Mouse (Mus musculus) heart, embryonic 10.5 days (tissue): Measurements from ENCODE around the gene Map3k14. TPM values are rescaled to one million over a fixed set of nuclear protein-coding genes. Genes with fewer than 3 reads are reported as not detected.

Experiments
- DNase-seq: peaks from one replicate; pipeline ENCODE4 v3.0.0-alpha.2; 2017; ENCODE audit warnings: low spot score
- H3K27ac ChIP-seq: fragments of 300-500 bp; sonication (generic); 2 replicates; pipeline ENCODE4 v1.5.1; 2016; ENCODE audit warnings: mild to moderate bottlenecking
- H3K27me3 ChIP-seq: fragments of 300-500 bp; sonication (generic); 2 replicates; pipeline ENCODE4 v1.6.1; 2016; ENCODE audit warnings: mild to moderate bottlenecking; ENCODE audit not compliant: poor library complexity, insufficient read depth, severe bottlenecking
- H3K36me3 ChIP-seq: fragments of 300-500 bp; sonication (generic); 2 replicates; pipeline ENCODE4 v1.6.1; 2016; ENCODE audit warnings: mild to moderate bottlenecking, moderate library complexity
- H3K4me1 ChIP-seq: fragments of 300-500 bp; sonication (generic); 2 replicates; pipeline ENCODE4 v1.6.1; 2016; ENCODE audit warnings: mild to moderate bottlenecking
- H3K4me3 ChIP-seq: fragments of 300-500 bp; sonication (generic); 2 replicates; pipeline ENCODE4 v1.5.1; 2016; ENCODE audit warnings: mild to moderate bottlenecking, moderate library complexity
- H3K9me3 ChIP-seq: fragments of 300-500 bp; sonication (generic); 2 replicates; pipeline ENCODE4 v1.6.1; 2016; ENCODE audit warnings: mild to moderate bottlenecking, moderate library complexity
- WGBS: fragments of 180-500 bp; shearing (Covaris S2); methylation state at CpG from one replicate; pipeline ENCODE4 v1.1.7; 2016; 5-methylcytosine and 5-hydroxymethylcytosine counted together
- polyA plus RNA-seq: library from polyadenylated mRNA; unstranded; fragments of >200 nt; fragmentation: Nextera tagmentation; extraction: Ambion mirVana; gene quantifications from 2 replicates; pipeline ENCODE4 v1.2.1, GENCODE M21; 2016

The Map3k14 gene
- polyA plus RNA-seq, 1 experiment from 2014 or later, result 2.1 TPM

DNA sequence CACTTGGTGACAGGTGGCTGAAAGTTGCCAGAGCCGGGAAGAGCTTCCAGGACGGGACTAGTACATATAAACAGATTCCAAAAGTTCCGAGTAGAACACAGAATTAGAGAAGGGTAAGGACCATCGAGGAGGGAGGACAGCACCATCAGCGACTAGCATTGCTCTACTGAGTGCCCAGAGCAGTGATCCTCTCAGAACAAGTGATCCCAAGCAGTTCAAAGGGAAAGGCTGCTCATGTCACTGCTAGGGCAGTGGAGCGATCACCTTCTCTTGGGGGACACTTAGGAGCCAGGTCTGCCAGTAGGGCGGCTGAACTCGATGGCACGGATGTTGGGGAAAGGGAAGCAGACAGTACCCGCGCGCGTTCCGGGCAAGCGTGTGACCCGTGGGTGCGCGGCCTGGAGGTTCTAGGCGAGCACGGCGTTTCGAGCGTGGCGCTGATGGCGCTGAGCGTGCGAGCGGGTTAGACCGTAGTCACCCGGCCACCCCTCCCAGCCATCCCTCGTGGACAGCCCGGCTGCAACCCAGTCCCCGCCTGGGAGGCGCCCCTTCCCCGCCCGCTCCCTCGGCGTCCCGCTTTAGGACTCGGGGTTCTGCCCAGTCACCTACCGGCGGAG, 435 bp downstream of the Map3k14 start:
- no peaks in the 10 kb centered on the region for H3K36me3 ChIP-seq

GRCm38 (mm10) chr11:103265856-103266255, 1.4 kb downstream of the Map3k14 start:
- H3K36me3 ChIP-seq, result no peaks in the 10 kb centered on the region
- H3K27me3 ChIP-seq, result 0 out of 2 replicates have a peak, but pooled peaks cover 2% of the 10 kb centered on the region
- peak overlapping the region; percentile 76; the same call in 1 of the 2 replicates for H3K4me3 ChIP-seq
- WGBS, result 71% methylated on average over 2 of the region's 2 CpGs
- no peak for DNase-seq
- H3K27ac ChIP-seq, result no peak overlapping the region
- no peaks in the 10 kb centered on the region for H3K9me3 ChIP-seq
- H3K4me1 ChIP-seq, result peaks cover 60% of the 10 kb centered on the region

More for the DNA sequence above, 435 bp downstream of the Map3k14 start:
- H3K9me3 ChIP-seq, result no peaks in the 10 kb centered on the region
- peak overlapping the region; percentile 92 for H3K27ac ChIP-seq
- H3K27me3 ChIP-seq, result 0 out of 2 replicates have a peak, but pooled peaks cover 3% of the 10 kb centered on the region
- peaks cover 54% of the 10 kb centered on the region for H3K4me1 ChIP-seq
- DNase-seq, result no peak
- under 1% methylated on average over 42 of the region's 42 CpGs for whole genome bisulfite sequencing
- peak overlapping the region; percentile 76 for H3K4me3 ChIP-seq

GRCm38 (mm10) chr11:103265211-103265610, 2.1 kb downstream of the Map3k14 start:
- no peak for DNase-seq
- Histone ChIP-seq H3K4me3 (no peak overlapping the region), H3K27me3 (0 out of 2 replicates have a peak, but pooled peaks cover 4% of the 10 kb centered on the region), H3K27ac (no peak overlapping the region), H3K4me1 (peaks cover 59% of the 10 kb centered on the region), H3K36me3 (no peaks in the 10 kb centered on the region), H3K9me3 (no peaks in the 10 kb centered on the region)
- WGBS, result 66% methylated on average over 7 of the region's 7 CpGs

GRCm38 (mm10) chr11:103264427-103265005, 2.8 kb downstream of the Map3k14 start:
- no peaks in the 10 kb centered on the region for H3K9me3 ChIP-seq
- no peak for DNase-seq
- H3K4me1 ChIP-seq, result peaks cover 59% of the 10 kb centered on the region
- H3K27ac ChIP-seq, result no peak overlapping the region
- H3K36me3 ChIP-seq, result no peaks in the 10 kb centered on the region
- H3K27me3 ChIP-seq, result 0 out of 2 replicates have a peak, but pooled peaks cover 4% of the 10 kb centered on the region
- no peak overlapping the region for H3K4me3 ChIP-seq
- 88% methylated on average over 20 of the region's 20 CpGs for WGBS

DNA sequence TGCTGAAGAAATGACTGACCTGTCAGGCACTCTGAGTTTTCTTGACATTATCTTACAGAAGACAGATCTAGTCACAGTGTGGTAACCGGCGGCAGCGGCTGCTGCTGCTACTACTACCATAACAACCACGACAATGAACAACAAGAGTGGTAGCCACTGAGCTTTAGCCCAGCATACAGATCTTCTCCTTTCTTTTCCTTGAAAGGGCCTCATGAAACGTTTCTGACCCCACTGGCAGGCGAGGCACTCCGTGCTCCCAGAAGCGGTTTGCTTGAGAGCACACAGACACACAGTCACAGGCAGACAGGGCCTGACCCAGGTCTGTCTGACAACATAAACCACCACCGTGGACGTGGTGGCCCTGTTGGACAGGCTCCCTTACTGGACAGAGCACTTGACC, 3.7 kb downstream of the Map3k14 start:
- H3K27ac ChIP-seq, result no peak overlapping the region
- WGBS, result 51% methylated on average over 10 of the region's 10 CpGs
- no peaks in the 10 kb centered on the region for H3K9me3 ChIP-seq
- peaks cover 58% of the 10 kb centered on the region for H3K4me1 ChIP-seq
- no peaks in the 10 kb centered on the region for H3K36me3 ChIP-seq
- H3K27me3 ChIP-seq, result 0 out of 2 replicates have a peak, but pooled peaks cover 4% of the 10 kb centered on the region
- H3K4me3 ChIP-seq, result no peak overlapping the region
- DNase-seq, result no peak

- Histone ChIP-seq H3K27me3 (0 out of 2 replicates have a peak, but pooled peaks cover 4% of the 10 kb centered on the region), H3K27ac (peak overlapping the region; percentile 1; the same call in 1 of the 2 replicates), H3K36me3 (no peaks in the 10 kb centered on the region), H3K9me3 (no peaks in the 10 kb centered on the region), H3K4me3 (no peak overlapping the region), H3K4me1 (peaks cover 50% of the 10 kb centered on the region)
- WGBS, result 69% methylated on average over 20 of the region's 20 CpGs
- no peak for DNase-seq
Measured at GRCm38 (mm10) chr11:103262412-103263267, 4.6 kb downstream of the Map3k14 start.

GRCm38 (mm10) chr11:103261671-103262411, 5.4 kb downstream of the Map3k14 start:
- Histone ChIP-seq H3K27ac (0 out of 2 replicates have a peak overlapping the region, but pooled peaks have one; percentile 1), H3K27me3 (0 out of 2 replicates have a peak, but pooled peaks cover 4% of the 10 kb centered on the region), H3K4me1 (peaks cover 45% of the 10 kb centered on the region), H3K9me3 (no peaks in the 10 kb centered on the region), H3K36me3 (no peaks in the 10 kb centered on the region), H3K4me3 (no peak overlapping the region)
- no peak for DNase-seq
- 80% methylated on average over 7 of the region's 7 CpGs for WGBS

GRCm38 (mm10) chr11:103260515-103261192, 6.6 kb downstream of the Map3k14 start:
- no peak for DNase-seq
- Histone ChIP-seq H3K27me3 (0 out of 2 replicates have a peak, but pooled peaks cover 4% of the 10 kb centered on the region), H3K4me3 (no peak overlapping the region), H3K27ac (no peak overlapping the region), H3K36me3 (no peaks in the 10 kb centered on the region), H3K9me3 (no peaks in the 10 kb centered on the region), H3K4me1 (peaks cover 37% of the 10 kb centered on the region)
- 70% methylated on average over 12 of the region's 12 CpGs for WGBS

- 0 out of 2 replicates have a peak, but pooled peaks cover 4% of the 10 kb centered on the region for H3K27me3 ChIP-seq
- no peaks in the 10 kb centered on the region for H3K9me3 ChIP-seq
- 82% methylated on average over 5 of the region's 5 CpGs for WGBS
- H3K36me3 ChIP-seq, result no peaks in the 10 kb centered on the region
- no peak for DNase-seq
- H3K27ac ChIP-seq, result no peak overlapping the region
- no peak overlapping the region for H3K4me3 ChIP-seq
- H3K4me1 ChIP-seq, result peaks cover 37% of the 10 kb centered on the region
Measured at GRCm38 (mm10) chr11:103260034-103260433, 7.2 kb downstream of the Map3k14 start.

GRCm38 (mm10) chr11:103257938-103258481, 9.3 kb downstream of the Map3k14 start:
- no peak overlapping the region for H3K27ac ChIP-seq
- no peak for DNase-seq
- WGBS, result 77% methylated on average over 4 of the region's 4 CpGs
- H3K4me3 ChIP-seq, result no peak overlapping the region
- 0 out of 2 replicates have a peak, but pooled peaks cover 4% of the 10 kb centered on the region for H3K27me3 ChIP-seq
- peaks cover 23% of the 10 kb centered on the region for H3K4me1 ChIP-seq
- no peaks in the 10 kb centered on the region for H3K36me3 ChIP-seq
- no peaks in the 10 kb centered on the region for H3K9me3 ChIP-seq

GRCm38 (mm10) chr11:103253605-103254004, 13.7 kb downstream of the Map3k14 start:
- Histone ChIP-seq H3K4me3 (no peak overlapping the region), H3K4me1 (no peaks in the 10 kb centered on the region), H3K36me3 (no peaks in the 10 kb centered on the region), H3K9me3 (no peaks in the 10 kb centered on the region), H3K27me3 (no peaks in the 10 kb centered on the region), H3K27ac (no peak overlapping the region)
- 85% methylated on average over 5 of the region's 5 CpGs for WGBS
- DNase-seq, result no peak
